Mouse (Mus musculus) frontal cortex, adult (tissue): ENCODE data around the gene Fgfrl1.

Experiments used
- ATAC-seq: cut with Nextera tagmentation; 2 replicates; pipeline ENCODE4 v1.9.2; 2017; ENCODE audit warnings: mild to moderate bottlenecking, moderate library complexity, mixed read lengths; ENCODE audit not compliant: low TSS enrichment

Gene Fgfrl1

GRCm38 (mm10) chr5:108667370-108667769 lies 24.8 kb upstream of the Fgfrl1 start:
- no peak for ATAC-seq

- no peak for ATAC-seq
Measured at GRCm38 (mm10) chr5:108668387-108668932, 23.7 kb upstream of the Fgfrl1 start.

- ATAC-seq: peak; percentile 72
Measured at GRCm38 (mm10) chr5:108668977-108669936, 22.9 kb upstream of the Fgfrl1 start, which contains the start of gene Dgkq. Dgkq (minus strand) TSS chr5:108669672.

GRCm38 (mm10) chr5:108669986-108670385 lies 22.2 kb upstream of the Fgfrl1 start:
- no peak for ATAC-seq

- ATAC-seq: 0 out of 2 replicates have a peak, but pooled peaks have one; percentile 30
Measured at GRCm38 (mm10) chr5:108670785-108671184, 21.4 kb upstream of the Fgfrl1 start.

- no peak for ATAC-seq
Measured at GRCm38 (mm10) chr5:108671757-108672156, 20.4 kb upstream of the Fgfrl1 start.

- no peak for ATAC-seq
Measured at GRCm38 (mm10) chr5:108674624-108675023, 17.6 kb upstream of the Fgfrl1 start.

- ATAC-seq: no peak
Measured at GRCm38 (mm10) chr5:108675251-108675816, 16.8 kb upstream of the Fgfrl1 start, which contains the start of gene Slc26a1. Slc26a1 (minus strand) TSS chr5:108675569.

- peak; percentile 56 for ATAC-seq
Measured at GRCm38 (mm10) chr5:108676772-108677498, 15.2 kb upstream of the Fgfrl1 start.

GRCm38 (mm10) chr5:108677605-108678295 lies 14.4 kb upstream of the Fgfrl1 start:
- ATAC-seq: peak; percentile 89

GRCm38 (mm10) chr5:108678296-108678854 lies 13.8 kb upstream of the Fgfrl1 start:
- no peak for ATAC-seq

- no peak for ATAC-seq
Measured at GRCm38 (mm10) chr5:108679909-108680308, 12.3 kb upstream of the Fgfrl1 start.

GRCm38 (mm10) chr5:108680871-108681270 lies 11.3 kb upstream of the Fgfrl1 start:
- no peak for ATAC-seq

- no peak for ATAC-seq
Measured at GRCm38 (mm10) chr5:108689091-108689490, 3.1 kb upstream of the Fgfrl1 start.

GRCm38 (mm10) chr5:108691152-108691551 lies 1.0 kb upstream of the Fgfrl1 start:
- ATAC-seq: no peak

- ATAC-seq: peak; percentile 88
Measured at GRCm38 (mm10) chr5:108693872-108694288, 1.7 kb downstream of the Fgfrl1 start.

- ATAC-seq: no peak
Measured at GRCm38 (mm10) chr5:108694352-108695261, 2.4 kb downstream of the Fgfrl1 start.

- ATAC-seq: no peak
Measured at GRCm38 (mm10) chr5:108695861-108696260, 3.7 kb downstream of the Fgfrl1 start.

- ATAC-seq: no peak
Measured at GRCm38 (mm10) chr5:108696542-108696941, 4.4 kb downstream of the Fgfrl1 start.

- peak; percentile 25; the same call in 1 of the 2 replicates for ATAC-seq
Measured at GRCm38 (mm10) chr5:108697341-108697753, 5.2 kb downstream of the Fgfrl1 start.
